Mouse (Mus musculus): ENCODE results near the gene Eif3f. TPM values are rescaled to one million over a fixed set of nuclear protein-coding genes. Genes with fewer than 3 reads are reported as not detected.

Eif3f gene
- polyA plus RNA-seq, 1 experiment from 2014 or later: 116 TPM

DNA sequence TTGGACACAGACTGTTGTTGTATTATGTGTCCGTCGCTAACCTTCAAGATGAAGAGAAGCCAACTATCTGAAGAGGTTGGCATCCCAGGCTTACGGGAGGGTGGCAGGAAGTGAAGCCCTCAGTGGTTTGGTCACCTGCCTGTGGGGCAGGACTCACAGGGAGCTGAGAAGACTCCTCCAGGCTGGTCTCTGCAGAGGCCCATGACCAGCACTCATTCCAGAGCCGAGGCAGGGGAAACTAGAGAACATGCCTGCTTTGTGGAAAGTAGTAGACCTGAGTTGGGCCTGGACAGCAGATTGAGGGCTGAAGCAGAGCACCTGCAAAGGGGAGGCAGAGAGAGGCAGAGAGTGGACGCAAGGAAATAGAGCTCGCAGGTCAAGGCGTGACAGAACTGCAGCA, 1.2 kb downstream of the Eif3f start:
- Histone ChIP-seq H3K4me1 (replicated peaks; ENCODE audit: control insufficient read depth, insufficient read depth, low read length) (peaks cover 12% of the 10 kb centered on the region), H3K9me3 (ENCODE audit: control insufficient read depth, low read length) (no peaks in the 10 kb centered on the region), H3K27me3 (replicated peaks; ENCODE audit: control insufficient read depth, insufficient read depth, low read length) (no peaks in the 10 kb centered on the region), H3K9ac (ENCODE audit: low read length) (peak overlapping the region; percentile 92), H3K4me3 (ENCODE audit: low read depth, low read length) (peak overlapping the region; percentile 98), H3K36me3 (ENCODE audit: control insufficient read depth, insufficient read depth, low read length) (peaks cover 39% of the 10 kb centered on the region), H3K4me2 (ENCODE audit: low read length) (peak overlapping the region; percentile 96), H3K27ac (ENCODE audit: low read depth) (no peak overlapping the region)
- no peak for DNase-seq (ENCODE audit: low spot score)
- WGBS: 83% methylated on average over 7 of the region's 7 CpGs
- no peak for ATAC-seq (replicated peaks; ENCODE audit: low FRiP score, low TSS enrichment, low read depth)

DNA sequence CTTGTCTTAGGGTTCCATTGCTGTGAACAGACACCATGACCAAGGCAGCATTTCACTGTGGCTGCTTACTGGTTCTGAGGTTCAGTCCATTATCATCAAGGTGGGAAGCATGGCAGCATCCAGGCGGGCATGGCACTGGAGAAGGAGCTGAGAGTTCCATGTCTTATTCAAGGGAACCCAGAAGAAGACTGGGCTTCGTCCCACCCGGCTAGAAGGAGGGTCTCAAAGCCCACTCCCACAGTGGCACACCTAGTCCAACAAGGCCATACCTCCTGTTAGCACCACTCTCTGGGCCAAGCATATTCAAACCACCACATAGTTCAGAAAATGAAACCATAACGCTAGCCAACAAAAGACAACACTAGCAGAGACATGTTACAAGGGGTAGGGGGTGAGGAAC, 2.4 kb downstream of the Eif3f start:
- Histone ChIP-seq H3K27me3 (replicated peaks; ENCODE audit: control insufficient read depth, insufficient read depth, low read length) (no peaks in the 10 kb centered on the region), H3K4me1 (replicated peaks; ENCODE audit: control insufficient read depth, insufficient read depth, low read length) (peaks cover 12% of the 10 kb centered on the region), H3K9me3 (ENCODE audit: control insufficient read depth, low read length) (no peaks in the 10 kb centered on the region), H3K9ac (ENCODE audit: low read length) (no peak overlapping the region), H3K4me2 (ENCODE audit: low read length) (no peak overlapping the region), H3K36me3 (ENCODE audit: control insufficient read depth, insufficient read depth, low read length) (peaks cover 51% of the 10 kb centered on the region), H3K27ac (ENCODE audit: low read depth) (no peak overlapping the region), H3K4me3 (ENCODE audit: low read depth, low read length) (no peak overlapping the region)
- no peak for DNase-seq (ENCODE audit: low spot score)
- WGBS: 93% methylated on average over 4 of the region's 4 CpGs
- ATAC-seq (replicated peaks; ENCODE audit: low FRiP score, low TSS enrichment, low read depth): no peak

DNA sequence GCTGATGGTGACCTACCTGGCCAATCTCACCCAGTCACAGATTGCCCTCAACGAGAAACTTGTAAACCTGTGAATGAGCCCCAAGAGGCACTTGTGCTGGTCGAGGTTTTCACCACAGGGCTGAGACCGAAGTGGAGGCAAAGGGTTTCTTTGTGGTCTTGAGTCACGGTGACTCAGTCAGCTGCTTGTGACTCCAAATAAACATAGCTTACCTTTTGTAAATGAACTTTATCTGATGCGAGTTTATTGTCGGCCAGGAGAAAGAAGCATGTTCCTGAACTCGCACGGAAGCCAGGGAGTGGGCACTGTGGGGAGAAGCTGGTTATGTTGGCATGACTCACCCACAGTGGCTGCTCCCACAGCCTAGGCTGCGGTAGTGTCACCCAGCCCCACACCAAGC, 7.2 kb downstream of the Eif3f start:
- no peak overlapping the region for H3K9ac ChIP-seq (ENCODE audit: low read length)
- H3K27ac ChIP-seq (ENCODE audit: low read depth): no peak overlapping the region
- peaks cover 82% of the 10 kb centered on the region for H3K36me3 ChIP-seq (ENCODE audit: control insufficient read depth, insufficient read depth, low read length)
- H3K4me3 ChIP-seq (ENCODE audit: low read depth, low read length): no peak overlapping the region
- WGBS: 92% methylated on average over 9 of the region's 9 CpGs
- H3K4me1 ChIP-seq (replicated peaks; ENCODE audit: control insufficient read depth, insufficient read depth, low read length): no peaks in the 10 kb centered on the region
- DNase-seq (ENCODE audit: low spot score) (no peak), ATAC-seq (replicated peaks; ENCODE audit: low FRiP score, low TSS enrichment, low read depth) (no peak)
- no peaks in the 10 kb centered on the region for H3K27me3 ChIP-seq (replicated peaks; ENCODE audit: control insufficient read depth, insufficient read depth, low read length)
- no peaks in the 10 kb centered on the region for H3K9me3 ChIP-seq (ENCODE audit: control insufficient read depth, low read length)
- no peak overlapping the region for H3K4me2 ChIP-seq (ENCODE audit: low read length)

GRCm38 (mm10) chr7:108944002-108944401, 9.8 kb downstream of the Eif3f start:
- H3K9me3 ChIP-seq (ENCODE audit: control insufficient read depth, low read length): no peaks in the 10 kb centered on the region
- ATAC-seq (replicated peaks; ENCODE audit: low FRiP score, low TSS enrichment, low read depth) (peak; percentile 56; the same call in 1 of the 2 replicates), DNase-seq (ENCODE audit: low spot score) (no peak)
- WGBS: 4% methylated on average over 2 of the region's 2 CpGs
- H3K27me3 ChIP-seq (replicated peaks; ENCODE audit: control insufficient read depth, insufficient read depth, low read length): peaks cover under 1% of the 10 kb centered on the region; the same call in 1 of the 2 replicates
- no peak overlapping the region for H3K9ac ChIP-seq (ENCODE audit: low read length)
- H3K4me1 ChIP-seq (replicated peaks; ENCODE audit: control insufficient read depth, insufficient read depth, low read length): no peaks in the 10 kb centered on the region
- H3K36me3 ChIP-seq (ENCODE audit: control insufficient read depth, insufficient read depth, low read length): peaks cover 57% of the 10 kb centered on the region
- H3K4me2 ChIP-seq (ENCODE audit: low read length): no peak overlapping the region
- no peak overlapping the region for H3K4me3 ChIP-seq (ENCODE audit: low read depth, low read length)
- H3K27ac ChIP-seq (ENCODE audit: low read depth): no peak overlapping the region

DNA sequence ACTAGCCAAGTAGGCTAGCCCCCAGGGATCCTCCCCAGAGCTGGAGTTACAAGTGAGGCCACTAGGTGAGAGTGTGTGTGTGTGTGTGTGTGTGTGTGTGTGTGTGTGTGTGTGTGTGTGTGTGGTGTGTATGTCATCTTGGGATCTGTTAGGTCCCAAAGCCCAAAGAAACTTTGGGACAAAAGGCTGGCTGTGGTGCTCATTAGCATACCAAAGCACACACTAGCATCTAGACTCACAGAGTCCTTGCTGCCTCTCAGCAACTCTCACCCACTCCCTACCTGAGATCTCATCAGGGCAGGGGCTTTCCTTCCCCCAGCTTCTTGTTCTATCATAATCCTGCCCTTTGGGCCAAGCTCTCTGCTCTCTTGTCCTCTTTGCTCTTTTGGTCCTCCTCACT, 14.4 kb downstream of the Eif3f start:
- Histone ChIP-seq H3K4me1 (replicated peaks; ENCODE audit: control insufficient read depth, insufficient read depth, low read length) (peaks cover 6% of the 10 kb centered on the region; the same call in 1 of the 2 replicates), H3K27me3 (replicated peaks; ENCODE audit: control insufficient read depth, insufficient read depth, low read length) (peaks cover 47% of the 10 kb centered on the region), H3K9ac (ENCODE audit: low read length) (no peak overlapping the region), H3K9me3 (ENCODE audit: control insufficient read depth, low read length) (no peaks in the 10 kb centered on the region), H3K36me3 (ENCODE audit: control insufficient read depth, insufficient read depth, low read length) (peaks cover 16% of the 10 kb centered on the region), H3K4me3 (ENCODE audit: low read depth, low read length) (no peak overlapping the region), H3K4me2 (ENCODE audit: low read length) (no peak overlapping the region), H3K27ac (ENCODE audit: low read depth) (no peak overlapping the region)
- DNase-seq (ENCODE audit: low spot score) (no peak), ATAC-seq (replicated peaks; ENCODE audit: low FRiP score, low TSS enrichment, low read depth) (no peak)

DNA sequence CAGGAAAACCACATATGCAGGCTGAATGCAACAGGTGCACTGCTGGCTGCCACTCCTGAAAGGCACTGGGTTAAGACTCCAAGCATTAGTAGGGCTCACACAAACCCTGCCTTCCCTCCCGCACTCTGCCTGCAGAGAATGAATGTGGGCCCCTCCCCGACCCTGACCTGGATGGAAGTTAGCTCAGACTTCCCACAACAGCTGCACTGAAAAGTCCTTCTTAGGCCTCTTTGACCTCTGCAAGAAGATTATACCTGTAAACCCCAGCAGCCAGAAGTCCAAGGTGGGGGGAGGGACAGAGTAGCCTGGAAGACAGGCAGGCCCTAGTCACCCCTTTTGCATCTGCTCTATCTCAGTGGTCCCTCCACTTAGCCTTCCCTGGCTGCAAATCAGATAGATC, 15.1 kb downstream of the Eif3f start:
- H3K4me2 ChIP-seq (ENCODE audit: low read length): no peak overlapping the region
- H3K9me3 ChIP-seq (ENCODE audit: control insufficient read depth, low read length): no peaks in the 10 kb centered on the region
- H3K27ac ChIP-seq (ENCODE audit: low read depth): no peak overlapping the region
- H3K36me3 ChIP-seq (ENCODE audit: control insufficient read depth, insufficient read depth, low read length): peaks cover 14% of the 10 kb centered on the region
- no peak overlapping the region for H3K9ac ChIP-seq (ENCODE audit: low read length)
- no peak overlapping the region for H3K4me3 ChIP-seq (ENCODE audit: low read depth, low read length)
- H3K27me3 ChIP-seq (replicated peaks; ENCODE audit: control insufficient read depth, insufficient read depth, low read length): peaks cover 48% of the 10 kb centered on the region
- DNase-seq (ENCODE audit: low spot score): no peak
- H3K4me1 ChIP-seq (replicated peaks; ENCODE audit: control insufficient read depth, insufficient read depth, low read length): peaks cover 6% of the 10 kb centered on the region; the same call in 1 of the 2 replicates
- ATAC-seq (replicated peaks; ENCODE audit: low FRiP score, low TSS enrichment, low read depth): no peak
- WGBS: 38% methylated on average over 2 of the region's 2 CpGs

DNA sequence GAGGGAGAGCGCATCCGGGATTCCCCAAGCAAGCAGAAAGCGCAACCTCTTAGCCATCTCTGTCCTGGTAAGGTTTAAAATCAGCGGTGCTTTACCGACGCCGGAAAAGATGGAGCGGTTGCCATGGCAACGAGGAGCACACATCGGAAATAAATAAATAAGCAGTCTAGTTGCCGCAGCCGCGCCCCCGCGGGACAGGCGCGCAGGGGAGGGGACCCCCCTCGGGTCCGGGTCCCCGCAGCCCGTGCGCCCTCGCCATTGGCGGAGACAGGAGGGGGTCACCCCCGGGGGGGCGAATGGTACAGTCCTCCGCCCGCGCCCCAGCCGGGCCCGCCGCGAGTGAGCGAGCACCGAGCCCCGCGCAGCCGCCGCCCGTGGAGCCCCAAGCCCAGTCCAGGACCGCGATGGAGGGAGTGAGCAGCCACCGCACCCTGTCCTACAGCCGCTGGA, 16.1 kb downstream of the Eif3f start, which contains the start of gene Tub:
Gene Tub, plus strand, starts transcription at position 27 of the 450 bp plus-strand sequence.
- Histone ChIP-seq H3K4me1 (replicated peaks; ENCODE audit: control insufficient read depth, insufficient read depth, low read length) (peaks cover 6% of the 10 kb centered on the region; the same call in 1 of the 2 replicates), H3K36me3 (ENCODE audit: control insufficient read depth, insufficient read depth, low read length) (0 out of 2 replicates have a peak, but pooled peaks cover 6% of the 10 kb centered on the region), H3K27ac (ENCODE audit: low read depth) (no peak within 1 kb of the TSS), H3K4me3 (ENCODE audit: low read depth, low read length) (peak within 1 kb of the TSS; percentile 44), H3K4me2 (ENCODE audit: low read length) (peak within 1 kb of the TSS; percentile 86), H3K9ac (ENCODE audit: low read length) (0 out of 2 replicates have a peak within 1 kb of the TSS, but pooled peaks have one; percentile 20), H3K9me3 (ENCODE audit: control insufficient read depth, low read length) (no peaks in the 10 kb centered on the region), H3K27me3 (replicated peaks; ENCODE audit: control insufficient read depth, insufficient read depth, low read length) (peaks cover 48% of the 10 kb centered on the region)
- under 1% methylated on average over 44 of the region's 44 CpGs for WGBS
- DNase-seq (ENCODE audit: low spot score) (peak; percentile 78), ATAC-seq (replicated peaks; ENCODE audit: low FRiP score, low TSS enrichment, low read depth) (peak; percentile 57)

- H3K4me1 ChIP-seq (replicated peaks; ENCODE audit: control insufficient read depth, insufficient read depth, low read length): peaks cover 6% of the 10 kb centered on the region; the same call in 1 of the 2 replicates
- H3K27ac ChIP-seq (ENCODE audit: low read depth): no peak overlapping the region
- peak overlapping the region; percentile 44 for H3K4me3 ChIP-seq (ENCODE audit: low read depth, low read length)
- H3K27me3 ChIP-seq (replicated peaks; ENCODE audit: control insufficient read depth, insufficient read depth, low read length): peaks cover 48% of the 10 kb centered on the region
- H3K9me3 ChIP-seq (ENCODE audit: control insufficient read depth, low read length): no peaks in the 10 kb centered on the region
- H3K9ac ChIP-seq (ENCODE audit: low read length): 0 out of 2 replicates have a peak overlapping the region, but pooled peaks have one; percentile 20
- H3K4me2 ChIP-seq (ENCODE audit: low read length): peak overlapping the region; percentile 86
- under 1% methylated on average over 52 of the region's 52 CpGs for WGBS
- H3K36me3 ChIP-seq (ENCODE audit: control insufficient read depth, insufficient read depth, low read length): 0 out of 2 replicates have a peak, but pooled peaks cover under 1% of the 10 kb centered on the region
- ATAC-seq (replicated peaks; ENCODE audit: low FRiP score, low TSS enrichment, low read depth) (peak; percentile 40; the same call in 1 of the 2 replicates), DNase-seq (ENCODE audit: low spot score) (peak; percentile 79)
Observed at GRCm38 (mm10) chr7:108950762-108951331, 16.6 kb downstream of the Eif3f start.

GRCm38 (mm10) chr7:108952801-108953200, 18.6 kb downstream of the Eif3f start:
- Histone ChIP-seq H3K4me3 (ENCODE audit: low read depth, low read length) (no peak overlapping the region), H3K4me2 (ENCODE audit: low read length) (no peak overlapping the region), H3K4me1 (replicated peaks; ENCODE audit: control insufficient read depth, insufficient read depth, low read length) (peaks cover 6% of the 10 kb centered on the region; the same call in 1 of the 2 replicates), H3K27ac (ENCODE audit: low read depth) (no peak overlapping the region), H3K9ac (ENCODE audit: low read length) (no peak overlapping the region), H3K9me3 (ENCODE audit: control insufficient read depth, low read length) (no peaks in the 10 kb centered on the region), H3K36me3 (ENCODE audit: control insufficient read depth, insufficient read depth, low read length) (no peaks in the 10 kb centered on the region), H3K27me3 (replicated peaks; ENCODE audit: control insufficient read depth, insufficient read depth, low read length) (peaks cover 48% of the 10 kb centered on the region)
- 80% methylated on average over 6 of the region's 6 CpGs for WGBS
- DNase-seq (ENCODE audit: low spot score) (no peak), ATAC-seq (replicated peaks; ENCODE audit: low FRiP score, low TSS enrichment, low read depth) (no peak)

Data from intestine, embryonic 14.5 days (tissue).